Mouse (Mus musculus) embryonic facial prominence, embryonic 14.5 days (tissue): ENCODE results near the gene Eps8l1. TPM values are rescaled to one million over a fixed set of nuclear protein-coding genes. Genes with fewer than 3 reads are reported as not detected.
"Not testable (repeated sequence)": the region's sequence is repeated elsewhere in the genome, so short reads cannot be mapped to it uniquely, and the experiment has no call there.

Experiments used
- ATAC-seq: fragments of 200-750 bp; cut with Nextera tagmentation; 2 replicates; pipeline ENCODE4 v1.8.0; 2017; ENCODE audit warnings: low read depth, moderate number of reproducible peaks, moderate TSS enrichment
- DNase-seq: peaks from one replicate; pipeline ENCODE4 v3.0.0-alpha.2; 2015; ENCODE audit warnings: low spot score
- H3K27ac ChIP-seq: fragments of 300-500 bp; sonication (generic); replicated peaks from 2 replicates; pipeline ENCODE4 v1.5.1; 2014; ENCODE audit warnings: low read depth, mild to moderate bottlenecking, low read length, moderate library complexity
- H3K27me3 ChIP-seq: fragments of 300-500 bp; sonication (generic); replicated peaks from 2 replicates; pipeline ENCODE4 v1.6.1; 2014; ENCODE audit warnings: low read length; ENCODE audit not compliant: control insufficient read depth, insufficient read depth
- H3K36me3 ChIP-seq: fragments of 300-500 bp; sonication (generic); 2 replicates; pipeline ENCODE4 v1.6.1; 2014; ENCODE audit warnings: low read length, mixed read lengths; ENCODE audit not compliant: control insufficient read depth, insufficient read depth
- H3K4me1 ChIP-seq: fragments of 300-500 bp; sonication (generic); 2 replicates; pipeline ENCODE4 v1.6.1; 2014; ENCODE audit warnings: antibody characterized with exemption, low read length; ENCODE audit not compliant: control insufficient read depth, insufficient read depth
- H3K4me2 ChIP-seq: fragments of 300-500 bp; sonication (generic); 2 replicates; pipeline ENCODE4 v1.6.1; 2014; ENCODE audit warnings: low read depth, mild to moderate bottlenecking, low read length, moderate library complexity, mixed read lengths
- H3K4me3 ChIP-seq: fragments of 300-500 bp; sonication (generic); 2 replicates; pipeline ENCODE4 v1.5.1; 2014; ENCODE audit warnings: low read depth, mild to moderate bottlenecking, low read length
- H3K9ac ChIP-seq: fragments of 300-500 bp; sonication (generic); 2 replicates; pipeline ENCODE4 v1.6.1; 2014; ENCODE audit warnings: low read depth, mild to moderate bottlenecking, low read length, moderate library complexity, mixed read lengths
- H3K9me3 ChIP-seq: fragments of 300-500 bp; sonication (generic); 2 replicates; pipeline ENCODE4 v1.6.1; 2016; ENCODE audit warnings: low read length; ENCODE audit not compliant: control insufficient read depth
- WGBS: fragments of 180-500 bp; shearing (Covaris S2); extraction: QIAGEN DNeasy Blood & Tissue Kit; methylation state at CpG from one replicate; pipeline ENCODE4 v1.1.7; 2014; 5-methylcytosine and 5-hydroxymethylcytosine counted together
- polyA plus RNA-seq: library from polyadenylated mRNA; unstranded; fragments of >200 nt; fragmentation: Nextera tagmentation; extraction: Ambion mirVana; gene quantifications from 2 replicates; pipeline ENCODE4 v1.2.1, GENCODE M21; 2014

Eps8l1 gene
- polyA plus RNA-seq = 4.9 and 8.0 TPM in 2 replicates

- Histone ChIP-seq H3K4me3 (peak within 1 kb of the TSS; percentile 22), H3K4me1 (no peaks in the 10 kb centered on the region), H3K27ac (peak within 1 kb of the TSS; percentile 72; the same call in 1 of the 2 replicates), H3K27me3 (no peaks in the 10 kb centered on the region), H3K9ac (peak within 1 kb of the TSS; percentile 32; the same call in 1 of the 2 replicates), H3K9me3 (no peaks in the 10 kb centered on the region), H3K36me3 (no peaks in the 10 kb centered on the region), H3K4me2 (peak within 1 kb of the TSS; percentile 47)
- 56% methylated on average over 13 of the region's 16 CpGs for WGBS
- DNase-seq (no peak), ATAC-seq (peak; percentile 27)
These were observed at the start of gene Eps8l1 for GRCm38 (mm10) chr7:4460576-4461434. Eps8l1 (plus strand) TSS chr7:4460674.

DNA sequence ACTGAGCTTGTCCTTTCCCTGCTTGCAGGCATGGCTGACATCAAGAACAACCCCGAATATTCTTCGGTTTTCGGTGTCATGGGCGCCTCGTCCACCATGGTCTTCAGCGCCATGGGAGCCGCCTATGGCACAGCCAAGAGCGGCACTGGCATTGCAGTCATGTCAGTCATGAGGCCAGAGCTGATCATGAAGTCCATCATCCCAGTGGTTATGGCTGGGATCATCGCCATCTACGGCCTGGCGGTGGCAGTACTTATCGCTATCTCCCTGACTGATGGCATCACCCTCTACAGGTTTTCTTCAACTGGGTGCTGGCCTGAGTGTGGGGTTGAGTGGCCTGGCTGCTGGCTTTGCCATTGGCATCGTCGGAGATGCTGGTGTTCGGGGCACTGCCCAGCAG, 48.1 kb upstream of the Eps8l1 start:
- H3K9ac ChIP-seq, H3K27ac ChIP-seq, H3K27me3 ChIP-seq, ATAC-seq, H3K4me1 ChIP-seq, H3K9me3 ChIP-seq, H3K36me3 ChIP-seq, H3K4me3 ChIP-seq, DNase-seq, H3K4me2 ChIP-seq: not testable (repeated sequence)
- WGBS = 93% methylated on average over 15 of the region's 15 CpGs

GRCm38 (mm10) chr7:4419681-4420080, 40.8 kb upstream of the Eps8l1 start:
- ATAC-seq (no peak), DNase-seq (no peak)
- Histone ChIP-seq H3K27ac (no peak overlapping the region), H3K36me3 (peaks cover 8% of the 10 kb centered on the region; the same call in 1 of the 2 replicates), H3K27me3 (no peaks in the 10 kb centered on the region), H3K4me3 (no peak overlapping the region), H3K9me3 (no peaks in the 10 kb centered on the region), H3K4me2 (no peak overlapping the region), H3K9ac (no peak overlapping the region), H3K4me1 (no peaks in the 10 kb centered on the region)
- 94% methylated on average over 6 of the region's 6 CpGs for WGBS

GRCm38 (mm10) chr7:4420230-4420629, 40.2 kb upstream of the Eps8l1 start:
- WGBS = 45% methylated on average over 4 of the region's 4 CpGs
- no peak overlapping the region for H3K4me3 ChIP-seq
- H3K9me3 ChIP-seq = no peaks in the 10 kb centered on the region
- H3K9ac ChIP-seq = no peak overlapping the region
- H3K27me3 ChIP-seq = no peaks in the 10 kb centered on the region
- H3K4me1 ChIP-seq = no peaks in the 10 kb centered on the region
- H3K27ac ChIP-seq = no peak overlapping the region
- peaks cover 11% of the 10 kb centered on the region; the same call in 1 of the 2 replicates for H3K36me3 ChIP-seq
- no peak overlapping the region for H3K4me2 ChIP-seq
- DNase-seq (no peak), ATAC-seq (no peak)

DNA sequence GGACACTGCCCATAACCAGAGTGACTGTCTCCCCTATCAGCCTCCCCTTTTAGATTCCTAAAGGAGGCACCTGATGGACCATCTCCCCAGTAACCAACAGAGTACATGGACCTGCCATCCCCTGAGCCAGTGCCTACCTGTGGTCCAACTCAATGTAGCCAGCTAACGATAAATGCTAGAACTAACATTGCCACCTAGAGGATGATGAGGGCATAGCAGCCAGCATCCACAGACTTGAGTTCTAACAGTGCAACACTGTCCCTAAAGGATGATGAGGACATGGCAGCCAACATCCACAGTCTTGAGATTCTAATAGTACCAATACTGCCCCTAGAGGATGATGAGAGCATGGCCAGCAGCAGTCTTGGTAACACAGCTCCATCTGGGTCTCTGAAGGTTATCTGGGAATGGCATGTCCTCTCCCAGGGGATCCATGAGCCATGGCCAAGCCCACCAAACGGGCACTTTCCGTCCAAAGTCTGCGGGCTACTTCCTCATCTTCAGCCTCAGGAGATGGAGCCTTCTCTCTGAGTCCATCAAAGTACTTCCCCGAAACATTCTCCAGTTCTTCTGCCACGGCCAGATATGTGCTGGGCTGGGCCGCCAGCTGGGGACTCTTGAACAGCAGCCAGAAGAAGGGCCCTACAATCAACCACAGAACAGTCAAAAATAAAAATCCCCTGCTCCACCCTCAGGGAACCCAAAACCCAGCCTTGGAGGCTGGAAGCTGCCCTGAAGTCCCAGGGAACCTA, 33.1 kb upstream of the Eps8l1 start:
- peak; percentile 94 for ATAC-seq
- Histone ChIP-seq H3K4me2 (no peak overlapping the region), H3K4me1 (no peaks in the 10 kb centered on the region), H3K27ac (no peak overlapping the region), H3K9me3 (0 out of 2 replicates have a peak, but pooled peaks cover 4% of the 10 kb centered on the region), H3K27me3 (no peaks in the 10 kb centered on the region), H3K9ac (no peak overlapping the region), H3K4me3 (no peak overlapping the region), H3K36me3 (peaks cover 71% of the 10 kb centered on the region)
- 73% methylated on average over 7 of the region's 7 CpGs for WGBS
- DNase-seq = peak; percentile 97

DNA sequence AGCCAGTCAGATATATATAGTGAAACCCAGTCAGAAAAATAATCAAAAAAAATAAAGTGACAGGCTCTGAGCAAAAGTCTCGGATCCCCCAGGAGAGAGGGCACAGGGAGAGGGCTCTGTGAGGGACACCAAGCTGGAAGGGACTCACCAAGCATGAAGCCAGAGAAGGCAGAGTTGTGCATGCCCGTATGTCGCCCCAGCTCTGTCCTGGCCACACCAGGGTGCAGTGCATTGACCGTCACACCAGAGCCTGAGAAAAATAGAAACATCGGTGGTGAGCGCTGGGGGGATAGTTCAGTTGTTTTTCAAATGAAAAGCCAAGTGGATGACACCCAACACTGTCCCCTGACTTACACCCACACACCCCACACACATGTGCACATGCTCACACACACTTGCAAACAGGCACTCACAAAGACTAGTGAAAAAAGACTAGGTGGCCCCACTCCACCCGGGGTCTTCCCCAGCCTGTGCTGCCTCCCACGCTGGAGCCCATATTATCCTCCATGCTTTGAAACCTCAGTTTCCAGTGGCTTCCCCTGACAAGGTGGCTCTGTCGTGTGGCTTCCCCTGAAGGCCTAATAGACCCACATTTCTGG, 30.1 kb upstream of the Eps8l1 start:
- Histone ChIP-seq H3K4me3 (no peak overlapping the region), H3K9ac (no peak overlapping the region), H3K4me2 (no peak overlapping the region), H3K27me3 (no peaks in the 10 kb centered on the region), H3K9me3 (0 out of 2 replicates have a peak, but pooled peaks cover 5% of the 10 kb centered on the region), H3K4me1 (no peaks in the 10 kb centered on the region), H3K27ac (no peak overlapping the region), H3K36me3 (peaks cover 90% of the 10 kb centered on the region)
- ATAC-seq = no peak
- WGBS = 94% methylated on average over 9 of the region's 9 CpGs
- DNase-seq = no peak

DNA sequence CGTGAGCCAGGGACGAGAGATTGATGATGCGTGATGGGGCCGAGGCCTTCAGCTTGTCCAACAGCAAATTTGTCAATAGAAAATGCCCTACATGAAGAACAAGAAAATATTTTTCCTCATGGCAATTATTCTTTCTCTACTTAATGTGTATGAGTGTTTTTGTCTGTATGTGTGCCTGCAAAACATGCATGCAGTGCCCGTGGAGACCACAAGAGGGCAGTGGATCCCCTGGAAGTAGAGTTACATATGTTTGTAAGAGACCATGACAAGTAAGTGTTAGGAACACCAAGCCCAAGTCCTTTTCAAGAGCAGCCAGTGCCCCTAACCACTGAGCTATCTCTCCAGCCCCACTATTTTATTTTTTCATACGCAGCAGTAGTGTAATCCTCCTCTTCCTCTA, 28.9 kb upstream of the Eps8l1 start:
- H3K4me2 ChIP-seq = no peak overlapping the region
- H3K4me3 ChIP-seq = no peak overlapping the region
- no peak overlapping the region for H3K27ac ChIP-seq
- ATAC-seq (no peak), DNase-seq (peak; percentile 55)
- H3K9me3 ChIP-seq = 0 out of 2 replicates have a peak, but pooled peaks cover 5% of the 10 kb centered on the region
- no peak overlapping the region for H3K9ac ChIP-seq
- H3K4me1 ChIP-seq = no peaks in the 10 kb centered on the region
- WGBS = 83% methylated on average over 6 of the region's 6 CpGs
- H3K36me3 ChIP-seq = peaks cover 92% of the 10 kb centered on the region
- H3K27me3 ChIP-seq = no peaks in the 10 kb centered on the region

DNA sequence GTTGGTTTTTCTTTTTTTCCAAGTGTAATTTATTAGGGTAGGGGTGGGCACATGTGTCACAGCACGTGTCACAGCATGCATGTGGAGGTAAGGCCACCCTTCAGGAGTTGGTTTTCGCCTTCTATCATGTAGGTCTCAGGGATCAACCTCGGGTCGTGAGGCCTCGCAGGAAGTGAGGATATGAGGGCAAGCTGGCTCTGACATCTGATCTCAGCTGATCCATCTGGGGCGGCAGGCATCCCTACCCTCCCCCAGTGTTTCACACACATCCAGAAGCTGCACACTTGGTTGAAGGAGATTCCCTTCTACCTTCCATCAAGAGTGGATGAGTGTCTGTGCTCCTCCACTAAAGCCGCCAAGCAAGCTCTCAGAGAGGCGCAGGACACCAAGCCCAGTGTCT, 28.4 kb upstream of the Eps8l1 start:
- no peak for ATAC-seq

More for the DNA sequence above, 28.4 kb upstream of the Eps8l1 start:
- H3K4me1 ChIP-seq = no peaks in the 10 kb centered on the region
- H3K9me3 ChIP-seq = 0 out of 2 replicates have a peak, but pooled peaks cover 5% of the 10 kb centered on the region
- WGBS = 83% methylated on average over 7 of the region's 8 CpGs
- H3K4me2 ChIP-seq = no peak overlapping the region
- no peak overlapping the region for H3K27ac ChIP-seq
- no peak for DNase-seq
- H3K4me3 ChIP-seq = no peak overlapping the region
- peaks cover 90% of the 10 kb centered on the region for H3K36me3 ChIP-seq
- no peaks in the 10 kb centered on the region for H3K27me3 ChIP-seq
- H3K9ac ChIP-seq = no peak overlapping the region
